Mouse (Mus musculus) cortical plate, adult 2 months (tissue): ENCODE measurements at regions not wholly inside any gene's neighbourhood (a gene's known extent, or its start where the extent isn't known, plus 50 kb on each side); places are given as distances from the start of the nearest gene placed in this dataset.

Source experiments
- CTCF ChIP-seq: fragments of 200-500 bp; IDR thresholded peaks from 2 replicates; pipeline ENCODE4 v1.5.1; 2011; ENCODE audit warnings: mild to moderate bottlenecking, control low read depth, low read length; ENCODE audit not compliant: insufficient read depth; ENCODE audit errors: extremely low read depth
- POLR2A ChIP-seq: fragments of 200-500 bp; IDR thresholded peaks from 2 replicates; pipeline ENCODE4 v1.6.1; 2011; ENCODE audit warnings: mild to moderate bottlenecking, low read length, control low read depth; ENCODE audit not compliant: insufficient read depth; ENCODE audit errors: extremely low read depth

GRCm38 (mm10) chr9:91462713-91463425 is 97.3 kb upstream of the Zic1 start:
- TF ChIP-seq POLR2A (no peak), CTCF (no peak)
